Mouse (Mus musculus) kidney, adult 2 months (tissue): ENCODE results near the gene Cyp2e1. TPM values are rescaled to one million over a fixed set of nuclear protein-coding genes. Genes with fewer than 3 reads are reported as not detected.
A peak's percentile ranks its signal among the peaks of the same experiment; 100 is the strongest.
"Not testable (repeated sequence)": the region's sequence is repeated elsewhere in the genome, so short reads cannot be mapped to it uniquely, and the experiment has no call there.

ENCODE experiments used
- DNase-seq: peaks from one replicate; pipeline ENCODE4 v3.0.0; 2021
- H3K27ac ChIP-seq: fragments of 200-500 bp; 2 replicates; pipeline ENCODE4 v1.5.1; 2012; ENCODE audit warnings: low read depth, low read length, control low read depth, inconsistent platforms; ENCODE audit not compliant: insufficient read depth
- H3K27me3 ChIP-seq: fragments of 200-500 bp; replicated peaks from 2 replicates; pipeline ENCODE4 v1.6.1; 2012; ENCODE audit warnings: mild to moderate bottlenecking, moderate library complexity, low read length, inconsistent platforms; ENCODE audit not compliant: control insufficient read depth, insufficient read depth
- H3K36me3 ChIP-seq: fragments of 200-500 bp; 2 replicates; pipeline ENCODE4 v1.6.1; 2012; ENCODE audit warnings: mild to moderate bottlenecking, moderate library complexity, low read length, inconsistent platforms; ENCODE audit not compliant: control insufficient read depth, insufficient read depth
- H3K4me1 ChIP-seq: fragments of 200-500 bp; 2 replicates; pipeline ENCODE4 v1.6.1; 2011; ENCODE audit warnings: low read length; ENCODE audit not compliant: control insufficient read depth, insufficient read depth
- H3K4me3 ChIP-seq: fragments of 200-500 bp; 2 replicates; pipeline ENCODE4 v1.5.1; 2011; ENCODE audit warnings: mild to moderate bottlenecking, low read depth, low read length, control low read depth; ENCODE audit not compliant: insufficient read depth
- CTCF ChIP-seq: fragments of 200-500 bp; conservative IDR thresholded peaks from 2 replicates; pipeline ENCODE4 v1.5.1; 2011; ENCODE audit warnings: low read depth, mild to moderate bottlenecking, control low read depth, low read length, moderate library complexity, mixed read lengths; ENCODE audit not compliant: insufficient read depth, insufficient read length
- POLR2A ChIP-seq: fragments of 200-500 bp; IDR thresholded peaks from one replicate; pipeline ENCODE4 v1.6.1; 2011; ENCODE audit warnings: low read depth, low read length, control low read depth
- WGBS: fragments of 180-500 bp; shearing (Covaris S2); methylation state at CpG from one replicate; pipeline ENCODE4 v1.1.7; 2018; 5-methylcytosine and 5-hydroxymethylcytosine counted together
- polyA plus RNA-seq: library from polyadenylated mRNA; depleted of rRNA; stranded (reverse); fragments of >200 nt; gene quantifications from 2 replicates; pipeline ENCODE4 v1.2.3, GENCODE M21; 2012

Cyp2e1 gene
- polyA plus RNA-seq, 1 experiment, result 92.8 TPM

GRCm38 (mm10) chr7:140748116-140748826 is 15.3 kb upstream of the Cyp2e1 start:
- H3K27me3 ChIP-seq, result no peaks in the 10 kb centered on the region
- peak; percentile 58 for DNase-seq
- peak overlapping the region; percentile 10; the same call in 1 of the 2 replicates for H3K27ac ChIP-seq
- peaks cover 2% of the 10 kb centered on the region; the same call in 1 of the 2 replicates for H3K4me1 ChIP-seq
- H3K4me3 ChIP-seq, result no peak overlapping the region
- TF ChIP-seq POLR2A (no peak), CTCF (no peak)
- 57% methylated on average over 6 of the region's 6 CpGs for WGBS
- no peaks in the 10 kb centered on the region for H3K36me3 ChIP-seq

GRCm38 (mm10) chr7:140748827-140749160 is 14.7 kb upstream of the Cyp2e1 start:
- Histone ChIP-seq H3K27me3 (no peaks in the 10 kb centered on the region), H3K4me3 (no peak overlapping the region), H3K4me1 (peaks cover 2% of the 10 kb centered on the region; the same call in 1 of the 2 replicates), H3K27ac (peak overlapping the region; percentile 10; the same call in 1 of the 2 replicates), H3K36me3 (no peaks in the 10 kb centered on the region)
- WGBS, result 73% methylated on average over 3 of the region's 3 CpGs
- DNase-seq, result no peak
- TF ChIP-seq POLR2A (no peak), CTCF (no peak)

- H3K4me3 ChIP-seq, result no peak overlapping the region
- H3K27me3 ChIP-seq, result no peaks in the 10 kb centered on the region
- H3K27ac ChIP-seq, result no peak overlapping the region
- H3K4me1 ChIP-seq, result no peaks in the 10 kb centered on the region
- no peak for DNase-seq
- TF ChIP-seq POLR2A (no peak), CTCF (no peak)
- no peaks in the 10 kb centered on the region for H3K36me3 ChIP-seq
Observed at GRCm38 (mm10) chr7:140754556-140754955, 9.0 kb upstream of the Cyp2e1 start.

- H3K4me3 ChIP-seq, result no peak overlapping the region
- no peak for TF ChIP-seq POLR2A
- TF ChIP-seq CTCF, result no peak
- no peak for DNase-seq
- no peak overlapping the region for H3K27ac ChIP-seq
- 63% methylated on average over 4 of the region's 4 CpGs for WGBS
- H3K4me1 ChIP-seq, result no peaks in the 10 kb centered on the region; the same call in 1 of the 2 replicates
- H3K36me3 ChIP-seq, result no peaks in the 10 kb centered on the region
- H3K27me3 ChIP-seq, result no peaks in the 10 kb centered on the region
Observed at GRCm38 (mm10) chr7:140756151-140756854, 7.2 kb upstream of the Cyp2e1 start.

GRCm38 (mm10) chr7:140760647-140761046 is 2.9 kb upstream of the Cyp2e1 start:
- H3K27ac ChIP-seq, result no peak overlapping the region
- TF ChIP-seq POLR2A (no peak), CTCF (no peak)
- H3K4me1 ChIP-seq, result no peaks in the 10 kb centered on the region; the same call in 1 of the 2 replicates
- DNase-seq, result peak; percentile 54
- H3K36me3 ChIP-seq, result no peaks in the 10 kb centered on the region; the same call in 1 of the 2 replicates
- no peak overlapping the region for H3K4me3 ChIP-seq
- H3K27me3 ChIP-seq, result no peaks in the 10 kb centered on the region

- not testable (repeated sequence) for H3K4me1 ChIP-seq, H3K27me3 ChIP-seq, H3K4me3 ChIP-seq, H3K27ac ChIP-seq, H3K36me3 ChIP-seq
- peak; percentile 55 for DNase-seq
- 52% methylated on average over 1 of the region's 1 CpGs for WGBS
Observed at GRCm38 (mm10) chr7:140765391-140765790, 1.9 kb downstream of the Cyp2e1 start.

- no peaks in the 10 kb centered on the region for H3K27me3 ChIP-seq
- WGBS, result 69% methylated on average over 12 of the region's 12 CpGs
- no peaks in the 10 kb centered on the region; the same call in 1 of the 2 replicates for H3K36me3 ChIP-seq
- peak overlapping the region; percentile 47 for H3K4me3 ChIP-seq
- no peak for DNase-seq
- peak overlapping the region; percentile 65 for H3K27ac ChIP-seq
- no peak for TF ChIP-seq POLR2A
- TF ChIP-seq CTCF, result peak; percentile 33; the same call in 1 of the 2 replicates
- peaks cover 2% of the 10 kb centered on the region; the same call in 1 of the 2 replicates for H3K4me1 ChIP-seq
Observed at GRCm38 (mm10) chr7:140765888-140766739, 2.6 kb downstream of the Cyp2e1 start.
